Mouse (Mus musculus): Measurements from ENCODE around the gene 1300017J02Rik.
A peak's percentile ranks its signal among the peaks of the same experiment; 100 is the strongest.
"Not testable (repeated sequence)": the region's sequence is repeated elsewhere in the genome, so short reads cannot be mapped to it uniquely, and the experiment has no call there.

The 1300017J02Rik gene

GRCm38 (mm10) chr9:103304927-103305326 is at the start of gene 1300017J02Rik, which contains the start of gene Topbp1:
1300017J02Rik (minus strand) TSS chr9:103305082.
Topbp1 (plus strand) TSS chr9:103305215.
- peak; percentile 84 to 92 for DNase-seq (ENCODE audit: low spot score in 2 of 2)

GRCm38 (mm10) chr9:103353500-103354260 is 48.8 kb upstream of the 1300017J02Rik start:
- DNase-seq (ENCODE audit: low spot score in 2 of 2), result not testable (repeated sequence)

GRCm38 (mm10) chr9:103348791-103349190 is 43.9 kb upstream of the 1300017J02Rik start:
- DNase-seq (ENCODE audit: low spot score in 2 of 2), result no peak

GRCm38 (mm10) chr9:103347996-103348490 is 43.2 kb upstream of the 1300017J02Rik start:
- DNase-seq (ENCODE audit: low spot score in 2 of 2), result no peak

- DNase-seq (ENCODE audit: low spot score in 2 of 2), result no peak
Observed at GRCm38 (mm10) chr9:103347045-103347444, 42.2 kb upstream of the 1300017J02Rik start.

GRCm38 (mm10) chr9:103336912-103337311 is 32.0 kb upstream of the 1300017J02Rik start:
- DNase-seq (ENCODE audit: low spot score in 2 of 2), result no peak

- DNase-seq (ENCODE audit: low spot score in 2 of 2), result no peak
Observed at GRCm38 (mm10) chr9:103332663-103333062, 27.8 kb upstream of the 1300017J02Rik start.

GRCm38 (mm10) chr9:103326449-103326848 is 21.6 kb upstream of the 1300017J02Rik start:
- DNase-seq (ENCODE audit: low spot score in 2 of 2), result no peak

GRCm38 (mm10) chr9:103324678-103325077 is 19.8 kb upstream of the 1300017J02Rik start:
- DNase-seq (ENCODE audit: low spot score in 2 of 2), result no peak

GRCm38 (mm10) chr9:103309832-103310231 is 5.0 kb upstream of the 1300017J02Rik start:
- no peak for DNase-seq (ENCODE audit: low spot score in 2 of 2)

GRCm38 (mm10) chr9:103305332-103306041 is 605 bp upstream of the 1300017J02Rik start:
- peak in 1 of 2 experiments; percentile 24 for DNase-seq (ENCODE audit: low spot score in 2 of 2)

GRCm38 (mm10) chr9:103302666-103303065 is 2.2 kb downstream of the 1300017J02Rik start:
- DNase-seq (ENCODE audit: low spot score in 2 of 2), result peak; percentile 31 to 67

GRCm38 (mm10) chr9:103302239-103302638 is 2.6 kb downstream of the 1300017J02Rik start:
- no peak for DNase-seq (ENCODE audit: low spot score in 2 of 2)

GRCm38 (mm10) chr9:103301086-103301485 is 3.8 kb downstream of the 1300017J02Rik start:
- DNase-seq (ENCODE audit: low spot score in 2 of 2), result no peak

GRCm38 (mm10) chr9:103294507-103294906 is 10.4 kb downstream of the 1300017J02Rik start:
- DNase-seq (ENCODE audit: low spot score in 2 of 2), result no peak

- DNase-seq (ENCODE audit: low spot score in 2 of 2), result no peak
Observed at GRCm38 (mm10) chr9:103288489-103289180, 16.2 kb downstream of the 1300017J02Rik start.

- DNase-seq (ENCODE audit: low spot score in 2 of 2), result peak; percentile 56 to 68
Observed at GRCm38 (mm10) chr9:103287840-103288488, 16.9 kb downstream of the 1300017J02Rik start.

GRCm38 (mm10) chr9:103286901-103287422 is 17.9 kb downstream of the 1300017J02Rik start:
- no peak for DNase-seq (ENCODE audit: low spot score in 2 of 2)

GRCm38 (mm10) chr9:103286396-103286795 is 18.5 kb downstream of the 1300017J02Rik start:
- no peak for DNase-seq (ENCODE audit: low spot score in 2 of 2)

- no peak for DNase-seq (ENCODE audit: low spot score in 2 of 2)
Observed at GRCm38 (mm10) chr9:103276876-103277275, 28.0 kb downstream of the 1300017J02Rik start.

GRCm38 (mm10) chr9:103275676-103276075 is 29.2 kb downstream of the 1300017J02Rik start:
- no peak for DNase-seq (ENCODE audit: low spot score in 2 of 2)
